Mouse (Mus musculus) C2C12 (cell line): ENCODE data around the gene Dock4. TPM values are rescaled to one million over a fixed set of nuclear protein-coding genes. Genes with fewer than 3 reads are reported as not detected.

Source experiments
- H3K27me3 ChIP-seq: one replicate; pipeline ENCODE4 v1.6.1; 2011; ENCODE audit not compliant: control insufficient read depth, insufficient read depth, insufficient read length
- H3K36me3 ChIP-seq: one replicate; pipeline ENCODE4 v1.6.1; 2011; ENCODE audit not compliant: control insufficient read depth, insufficient read depth
- H3K4me3 ChIP-seq: one replicate; pipeline ENCODE4 v1.5.1; 2011; ENCODE audit warnings: mild to moderate bottlenecking, control low read depth; ENCODE audit not compliant: poor library complexity, insufficient read depth, severe bottlenecking
- H3K79me2 ChIP-seq: one replicate; pipeline ENCODE4 v1.6.1; 2011; ENCODE audit not compliant: control insufficient read depth, insufficient read depth
- H3K79me3 ChIP-seq: one replicate; pipeline ENCODE4 v1.6.1; 2011; ENCODE audit warnings: low read depth, control low read depth
- H3ac ChIP-seq: one replicate; pipeline ENCODE3; 2011; ENCODE audit warnings: low read depth; ENCODE audit not compliant: control insufficient read depth, insufficient read length
- CEBPB ChIP-seq: IDR thresholded peaks from one replicate; pipeline ENCODE4 v1.6.1; 2011; ENCODE audit warnings: low read depth, mild to moderate bottlenecking, control low read depth, moderate library complexity
- CTCF ChIP-seq: IDR thresholded peaks from one replicate; pipeline ENCODE4 v1.5.1; 2011; ENCODE audit not compliant: control insufficient read depth, insufficient read depth, insufficient read length
- FOSL1 ChIP-seq: IDR thresholded peaks from one replicate; pipeline ENCODE4 v1.8.0; 2011; ENCODE audit warnings: mild to moderate bottlenecking, low read length; ENCODE audit not compliant: poor library complexity, insufficient read depth, severe bottlenecking
- MAX ChIP-seq: IDR thresholded peaks from one replicate; pipeline ENCODE4 v1.6.1; 2011; ENCODE audit warnings: mild to moderate bottlenecking, control low read depth
- MYOD1 ChIP-seq: IDR thresholded peaks from one replicate; pipeline ENCODE4 v1.6.1; 2011; ENCODE audit warnings: low read depth; ENCODE audit not compliant: control insufficient read depth, insufficient read length
- MYOG ChIP-seq: IDR thresholded peaks from one replicate; pipeline ENCODE4 v1.6.1; 2011; ENCODE audit not compliant: control insufficient read depth, insufficient read length; ENCODE audit errors: extremely low read depth
- USF1 ChIP-seq: IDR thresholded peaks from one replicate; pipeline ENCODE4 v1.6.1; 2011; ENCODE audit warnings: low read depth, mild to moderate bottlenecking, control low read depth, moderate library complexity
- polyA plus RNA-seq: library from polyadenylated mRNA; unstranded; fragments of >200 nt; fragmentation: generic; extraction: Trizol; gene quantifications from one replicate; pipeline ENCODE4 v1.2.1, GENCODE M21; 2012; ENCODE audit warnings: missing spikeins

Gene Dock4
- polyA plus RNA-seq, 1 experiment: 0.80 TPM

- Histone ChIP-seq H3K27me3 (no peaks in the 10 kb centered on the region), H3K4me3 (no peak overlapping the region), H3K79me3 (no peaks in the 10 kb centered on the region), H3ac (no peak overlapping the region), H3K79me2 (no peaks in the 10 kb centered on the region), H3K36me3 (no peaks in the 10 kb centered on the region)
- TF ChIP-seq MYOG (no peak), USF1 (no peak), CTCF (no peak), MYOD1 (no peak), CEBPB (no peak), MAX (no peak), FOSL1 (no peak)
Observed at GRCm38 (mm10) chr12:40497806-40498205, 52.1 kb downstream of the Dock4 start.

GRCm38 (mm10) chr12:40498250-40498671 lies 52.5 kb downstream of the Dock4 start:
- no peak for TF ChIP-seq CTCF
- no peak for TF ChIP-seq CEBPB
- TF ChIP-seq MYOD1: no peak
- Histone ChIP-seq H3K79me3 (no peaks in the 10 kb centered on the region), H3K36me3 (no peaks in the 10 kb centered on the region), H3K4me3 (no peak overlapping the region), H3K27me3 (no peaks in the 10 kb centered on the region), H3ac (no peak overlapping the region), H3K79me2 (no peaks in the 10 kb centered on the region)

GRCm38 (mm10) chr12:40498928-40499626 lies 53.3 kb downstream of the Dock4 start:
- Histone ChIP-seq H3K27me3 (no peaks in the 10 kb centered on the region), H3ac (peak overlapping the region; percentile 14), H3K36me3 (no peaks in the 10 kb centered on the region), H3K4me3 (no peak overlapping the region), H3K79me3 (no peaks in the 10 kb centered on the region), H3K79me2 (no peaks in the 10 kb centered on the region)
- peak; percentile 84 for TF ChIP-seq MYOD1
- peak; percentile 37 for TF ChIP-seq CTCF
- TF ChIP-seq MAX: no peak

- no peak overlapping the region for H3K4me3 ChIP-seq
- no peaks in the 10 kb centered on the region for H3K27me3 ChIP-seq
- TF ChIP-seq CEBPB (peak; percentile 27), MYOD1 (no peak)
- H3ac ChIP-seq: no peak overlapping the region
- H3K36me3 ChIP-seq: no peaks in the 10 kb centered on the region
- no peaks in the 10 kb centered on the region for H3K79me3 ChIP-seq
- no peaks in the 10 kb centered on the region for H3K79me2 ChIP-seq
Observed at GRCm38 (mm10) chr12:40499627-40500329, 54.0 kb downstream of the Dock4 start.

GRCm38 (mm10) chr12:40501141-40501540 lies 55.4 kb downstream of the Dock4 start:
- TF ChIP-seq USF1 (no peak), MAX (no peak), CEBPB (no peak), MYOG (no peak), FOSL1 (no peak), MYOD1 (no peak)

GRCm38 (mm10) chr12:40503520-40503919 lies 57.8 kb downstream of the Dock4 start:
- Histone ChIP-seq H3ac (no peak overlapping the region), H3K79me2 (no peaks in the 10 kb centered on the region), H3K36me3 (no peaks in the 10 kb centered on the region), H3K4me3 (no peak overlapping the region), H3K27me3 (no peaks in the 10 kb centered on the region), H3K79me3 (no peaks in the 10 kb centered on the region)
- TF ChIP-seq FOSL1 (no peak), MYOD1 (no peak), CTCF (no peak), MYOG (no peak), USF1 (no peak), MAX (no peak)

More at GRCm38 (mm10) chr12:40501141-40501540, 55.4 kb downstream of the Dock4 start:
- no peaks in the 10 kb centered on the region for H3K36me3 ChIP-seq
- H3K27me3 ChIP-seq: no peaks in the 10 kb centered on the region
- H3K4me3 ChIP-seq: no peak overlapping the region
- no peak overlapping the region for H3ac ChIP-seq
- H3K79me3 ChIP-seq: no peaks in the 10 kb centered on the region
- H3K79me2 ChIP-seq: no peaks in the 10 kb centered on the region
